Mouse (Mus musculus) lung, postnatal 25 days (tissue): ENCODE measurements around the gene Brd4.

ENCODE experiments used
- DNase-seq: peaks from one replicate; pipeline ENCODE4 v3.0.0; 2022; ENCODE audit warnings: low spot score

Gene Brd4

DNA sequence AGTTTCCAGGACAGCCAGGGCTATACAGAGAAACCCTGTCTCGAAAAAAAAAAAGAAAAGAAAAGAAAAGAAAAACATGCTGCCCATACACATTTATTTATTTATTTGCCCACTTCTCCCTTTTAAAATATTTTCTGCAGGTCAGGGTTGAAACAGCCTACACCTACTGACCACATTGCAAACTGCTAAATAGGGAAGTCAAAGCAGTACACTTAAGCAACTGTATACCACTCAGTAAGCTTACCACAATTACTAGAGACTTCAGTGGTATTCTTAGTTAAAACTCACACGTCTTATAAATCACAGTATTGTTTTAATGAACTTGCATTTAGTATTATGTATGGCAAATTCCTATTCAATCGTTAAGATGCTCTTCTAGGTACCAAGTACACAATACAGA, 3.9 kb downstream of the Brd4 start:
- no peak for DNase-seq

DNA sequence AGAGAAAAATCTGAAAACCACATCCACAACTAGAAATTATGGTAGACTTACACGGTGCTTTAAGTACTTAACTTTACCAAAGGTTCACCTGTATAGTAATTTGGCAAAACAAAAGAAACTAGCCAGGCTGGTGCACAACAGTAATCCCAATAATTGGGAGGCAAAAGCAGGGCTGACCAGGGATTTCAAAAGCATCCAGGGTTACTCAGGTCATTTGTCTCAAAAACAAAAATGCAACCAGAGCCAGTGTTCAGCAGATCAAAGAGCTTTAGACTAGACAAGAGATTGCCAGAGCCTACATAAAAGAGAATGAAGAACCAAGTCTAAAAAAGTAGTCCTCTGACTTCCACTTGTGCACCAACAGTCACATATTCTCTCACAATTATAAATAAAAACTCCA, 7.3 kb downstream of the Brd4 start:
- DNase-seq, result no peak

DNA sequence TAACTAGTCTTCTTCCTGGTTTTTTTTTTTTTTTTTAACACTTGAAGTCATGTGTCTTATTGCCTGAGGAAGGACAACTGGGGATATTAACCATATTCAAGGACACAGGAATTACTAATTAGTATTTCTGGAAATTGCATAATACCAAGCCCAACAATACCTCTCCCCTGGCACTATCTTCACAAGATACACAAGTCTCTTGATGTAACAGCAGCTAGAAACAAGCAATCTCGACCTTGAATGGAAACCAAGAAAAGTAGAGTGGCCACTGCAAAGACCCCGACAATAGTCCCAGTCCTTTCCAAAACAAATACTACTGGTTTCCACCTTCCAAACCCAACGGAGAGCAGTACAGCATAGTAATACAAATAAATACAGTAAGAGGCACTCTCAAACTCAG, 9.0 kb downstream of the Brd4 start:
- DNase-seq, result no peak

DNA sequence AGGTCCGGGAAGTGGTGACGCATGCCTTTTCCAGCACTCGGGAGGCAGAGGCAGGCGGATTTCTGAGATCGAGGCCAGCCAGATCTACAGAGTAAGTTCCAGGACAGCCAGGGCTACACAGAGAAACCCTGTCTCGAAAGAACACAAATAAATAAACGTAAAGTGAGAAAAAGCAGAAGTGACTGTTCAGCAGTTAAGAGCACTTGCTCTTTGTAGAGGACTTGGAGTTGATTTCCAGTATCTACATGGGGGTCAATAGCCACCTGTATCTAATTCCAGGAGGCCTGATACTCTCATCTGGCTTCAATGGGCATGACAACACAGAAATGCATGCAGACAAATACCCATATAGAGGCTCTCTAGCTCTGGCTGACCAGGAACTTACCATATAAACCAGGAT, 15.4 kb downstream of the Brd4 start:
- no peak for DNase-seq

DNA sequence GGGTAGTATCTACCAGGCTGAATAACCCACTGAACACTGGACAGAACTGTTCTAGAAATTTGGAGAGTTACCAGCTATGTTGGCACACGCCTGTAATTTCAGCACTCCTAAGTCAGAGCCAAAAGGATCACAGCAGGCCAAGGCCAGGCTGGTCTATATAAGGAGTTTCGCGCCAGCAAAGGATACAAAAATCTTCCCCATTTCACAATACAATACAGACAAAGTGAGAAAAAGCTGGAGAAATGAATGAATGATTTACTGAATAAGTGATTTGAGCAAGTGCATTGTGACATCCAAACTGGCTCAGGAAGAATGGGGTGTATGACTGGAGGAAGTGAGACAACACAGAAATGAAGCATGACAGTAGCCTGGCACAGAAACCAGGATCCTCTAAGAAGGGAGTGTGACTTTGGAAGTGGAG, 16.0 kb downstream of the Brd4 start:
- no peak for DNase-seq

DNA sequence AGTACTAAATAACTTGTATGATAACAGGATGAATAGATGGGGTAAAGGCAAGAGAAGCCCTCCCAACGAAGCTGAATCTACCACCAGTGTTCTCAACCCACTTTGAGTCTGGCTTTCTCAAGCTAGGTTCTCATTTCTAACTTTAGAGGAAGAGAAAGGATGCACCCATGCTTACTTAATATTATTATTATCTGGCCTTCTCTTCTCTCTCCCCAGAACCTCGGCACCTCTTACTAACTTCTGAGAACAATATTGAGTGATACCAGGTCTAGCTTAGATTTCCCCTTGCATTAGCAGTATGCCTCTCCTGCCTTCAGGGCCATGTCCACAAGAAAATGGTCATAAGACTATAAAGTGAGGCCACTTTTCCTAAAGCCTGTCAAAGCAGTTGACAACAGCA, 16.4 kb downstream of the Brd4 start:
- no peak for DNase-seq

DNA sequence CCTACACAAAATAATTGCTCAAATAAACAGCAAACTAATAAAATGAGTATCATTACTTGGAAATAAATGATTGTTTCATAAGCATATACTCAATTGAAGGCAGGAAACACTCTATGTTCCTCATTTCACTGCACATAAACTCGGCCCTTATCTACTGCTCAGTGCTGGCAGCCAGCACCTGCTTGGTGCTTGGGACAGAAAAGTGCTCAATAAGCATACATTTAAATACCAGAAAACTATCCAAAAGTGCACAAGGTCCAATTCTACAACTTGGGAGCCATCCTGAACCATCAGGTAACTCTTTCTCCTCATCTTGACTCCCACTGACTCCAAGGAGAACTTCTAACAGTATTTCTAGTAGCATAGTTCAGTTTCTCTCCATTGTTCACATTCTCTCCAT, 16.9 kb downstream of the Brd4 start:
- no peak for DNase-seq

DNA sequence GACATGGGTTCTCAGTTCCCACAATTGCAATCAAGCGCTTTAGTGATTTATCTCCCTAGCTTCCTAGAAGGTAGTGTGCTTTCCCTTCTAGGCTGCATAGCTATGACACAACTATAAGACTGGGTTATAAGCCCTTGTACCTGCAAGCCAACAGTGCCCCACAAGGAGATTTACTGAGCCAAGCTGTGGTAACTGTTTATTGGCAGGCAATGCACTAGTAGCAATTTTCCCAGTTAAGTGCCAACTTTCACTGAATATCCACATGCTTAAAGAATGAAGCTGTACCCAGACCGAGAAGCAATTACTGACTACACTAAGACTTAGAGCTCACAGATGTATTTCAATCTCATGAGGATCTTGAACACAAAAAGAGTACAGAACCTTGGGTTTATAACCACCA, 20.9 kb downstream of the Brd4 start:
- no peak for DNase-seq

DNA sequence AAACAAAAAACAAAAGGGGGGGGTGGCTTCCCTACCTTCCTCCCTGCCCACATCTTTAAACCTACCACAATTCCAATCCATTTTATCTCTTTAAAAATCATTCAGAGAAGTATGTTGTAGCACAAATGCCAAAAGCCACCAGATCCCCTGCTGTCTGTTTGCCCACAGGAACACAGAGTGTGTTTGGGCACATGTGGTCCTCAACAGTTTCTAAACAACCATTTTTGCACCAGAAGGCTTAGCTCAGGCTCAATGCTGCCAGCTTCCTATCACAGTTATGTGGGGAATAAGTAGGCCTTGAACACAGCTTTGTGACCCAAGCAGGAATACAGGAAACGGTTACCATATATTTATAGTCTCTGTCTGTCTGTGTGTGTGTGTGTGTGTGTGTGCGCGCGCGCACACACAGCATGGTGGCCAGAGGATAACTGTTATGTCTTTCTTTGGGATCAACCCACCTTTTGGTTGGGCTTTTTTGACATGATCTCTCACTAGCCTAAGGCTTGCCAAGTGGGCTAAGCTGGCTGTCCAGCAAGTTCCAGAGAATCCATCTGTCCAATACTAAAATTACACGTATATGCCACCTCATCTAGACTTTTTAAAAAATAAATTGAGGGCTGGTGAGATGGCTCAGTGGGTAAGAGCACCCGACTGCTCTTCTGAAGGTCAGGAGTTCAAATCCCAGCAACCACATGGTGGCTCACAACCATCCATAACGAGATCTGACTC, 21.5 kb downstream of the Brd4 start:
- no peak for DNase-seq

DNA sequence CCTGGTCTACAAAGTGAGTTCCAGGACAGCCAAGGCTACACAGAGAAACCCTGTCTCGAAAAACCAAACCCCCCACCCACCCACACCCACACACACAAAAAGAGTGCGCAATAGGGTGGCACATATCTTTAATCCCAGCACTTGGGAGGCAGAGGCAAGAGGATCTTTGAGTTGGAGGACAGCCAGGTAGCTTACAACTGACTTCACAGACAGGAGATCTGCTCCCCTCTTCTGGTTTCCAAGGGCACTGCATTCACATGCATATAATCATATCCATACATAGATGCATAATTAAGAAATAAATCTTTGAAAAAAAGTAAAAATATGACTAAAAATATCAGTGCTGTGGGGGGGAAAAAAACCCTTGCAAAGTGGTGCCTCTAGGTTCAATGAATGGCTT, 25.7 kb downstream of the Brd4 start:
- no peak for DNase-seq

DNA sequence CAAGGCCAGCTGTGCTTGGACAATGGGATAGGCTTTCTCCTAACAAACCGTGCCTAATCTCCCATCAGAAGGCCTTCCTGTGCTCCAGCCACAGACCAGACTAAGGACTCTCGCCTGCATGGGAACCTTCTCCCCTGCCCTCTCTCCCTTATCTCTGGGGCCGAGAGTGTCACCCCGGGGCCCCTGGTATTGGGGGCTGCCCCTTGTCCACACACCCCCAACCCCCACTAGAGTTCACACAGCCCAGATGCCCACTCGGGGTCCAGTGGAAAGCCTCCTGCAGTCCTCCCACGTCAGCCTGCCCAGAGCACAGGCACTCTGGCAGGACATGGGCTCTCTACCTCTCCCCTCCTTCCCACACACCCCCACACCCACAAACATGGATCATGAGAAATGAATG, 26.6 kb downstream of the Brd4 start:
- no peak for DNase-seq

DNA sequence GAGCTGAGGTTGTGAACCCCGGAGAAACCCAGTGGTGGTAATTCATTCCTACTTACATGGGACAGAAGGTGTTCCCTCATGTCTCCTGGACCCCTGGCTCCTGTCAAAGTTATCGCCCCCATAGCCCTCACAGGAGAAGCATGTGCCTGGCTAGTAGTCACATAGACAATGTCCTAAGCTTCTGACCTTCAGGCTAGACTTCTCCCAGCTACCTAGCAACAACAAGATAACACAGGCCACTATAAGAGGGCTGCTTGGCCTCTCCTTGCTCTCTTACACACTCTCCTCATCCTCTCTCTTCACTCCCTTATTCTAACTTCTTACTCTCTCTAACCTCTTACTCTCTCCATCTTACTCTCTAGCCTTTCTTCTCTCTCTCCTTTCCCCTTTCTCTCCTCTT, 27.1 kb downstream of the Brd4 start:
- no peak for DNase-seq

DNA sequence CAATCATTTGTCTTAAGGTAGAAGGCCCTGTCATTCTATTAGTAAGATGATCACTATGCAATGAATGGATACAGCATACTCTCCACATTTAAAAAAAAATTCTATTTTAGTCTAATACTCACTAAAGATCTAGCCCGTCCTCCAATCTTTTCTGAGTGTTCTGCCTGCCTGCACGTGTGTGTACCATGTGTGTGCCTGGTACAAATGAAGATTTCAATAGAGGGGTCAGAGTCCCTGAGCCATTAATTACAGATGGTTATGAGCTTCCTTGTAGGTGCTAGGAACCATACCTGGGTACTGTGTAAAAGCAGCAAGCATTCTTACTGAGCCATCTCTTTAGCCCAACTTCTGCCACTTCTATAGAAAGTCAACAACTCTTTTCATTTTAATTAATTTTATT, 27.6 kb downstream of the Brd4 start:
- DNase-seq, result no peak

DNA sequence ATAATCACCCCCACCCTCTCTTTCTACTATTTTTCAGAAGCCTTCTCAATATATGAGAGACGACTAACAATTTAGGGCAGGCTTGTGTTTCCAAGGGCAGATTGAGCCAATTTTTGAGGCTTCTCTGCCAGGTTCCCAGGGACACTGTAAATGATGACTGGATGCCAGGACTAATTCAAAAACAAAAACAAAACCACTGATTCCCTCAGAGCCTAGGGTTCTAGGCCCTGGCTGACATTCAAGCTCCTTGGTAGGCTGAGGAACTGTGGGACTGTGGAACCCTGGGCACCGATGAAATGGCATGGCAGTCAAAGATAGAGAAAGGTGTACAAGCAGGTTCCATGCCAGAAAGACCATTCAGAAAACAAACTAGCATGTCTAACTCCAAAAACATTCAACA, 31.3 kb downstream of the Brd4 start:
- no peak for DNase-seq

DNA sequence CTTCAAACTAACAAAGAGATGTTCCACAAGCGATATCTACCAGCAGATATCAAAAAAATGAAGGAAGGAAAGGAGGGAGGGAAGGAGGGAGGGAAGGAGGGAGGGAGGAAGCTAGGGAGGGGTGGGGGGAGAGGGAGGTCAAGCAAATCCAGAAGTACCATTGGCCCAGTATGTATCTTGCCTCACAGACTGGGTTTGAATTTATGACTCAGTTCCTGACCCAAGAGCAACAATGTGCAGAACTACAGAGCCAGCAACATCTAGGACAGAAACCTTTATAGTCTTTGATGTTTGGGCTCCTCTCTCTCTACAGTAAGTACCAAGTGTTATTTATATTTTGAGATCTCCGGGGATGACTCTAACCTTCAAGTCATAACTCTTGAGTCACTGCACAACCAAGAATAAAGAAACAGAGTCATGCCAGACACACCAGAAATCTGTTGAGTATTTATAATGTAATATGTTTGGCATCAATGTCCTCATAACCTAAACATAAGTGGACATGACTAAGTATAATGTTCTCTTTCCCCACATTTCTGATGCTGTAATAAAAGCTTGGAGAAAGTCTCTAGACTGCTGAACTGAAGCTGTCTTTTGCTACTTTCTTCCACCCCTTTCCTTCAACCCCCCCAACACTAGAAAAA, 32.6 kb downstream of the Brd4 start:
- no peak for DNase-seq

DNA sequence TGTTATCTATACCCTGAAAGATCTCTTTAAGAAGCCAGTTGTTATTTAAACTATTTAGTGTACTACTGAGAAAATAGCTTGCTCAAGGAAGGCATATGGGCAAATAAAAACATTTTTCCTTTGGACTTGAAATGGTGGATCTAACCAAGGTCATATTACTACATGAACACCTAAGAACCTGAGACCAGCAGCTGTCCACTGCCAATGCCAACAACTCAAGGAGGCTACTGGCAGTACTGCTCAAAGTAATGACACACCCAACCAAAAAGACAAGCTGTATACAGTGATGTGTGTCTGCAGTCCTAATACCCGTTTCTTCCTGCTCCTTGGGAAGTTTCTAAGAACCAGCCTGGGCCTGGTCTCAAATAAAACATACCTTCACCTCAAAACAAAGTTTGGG, 34.5 kb downstream of the Brd4 start:
- DNase-seq, result no peak

DNA sequence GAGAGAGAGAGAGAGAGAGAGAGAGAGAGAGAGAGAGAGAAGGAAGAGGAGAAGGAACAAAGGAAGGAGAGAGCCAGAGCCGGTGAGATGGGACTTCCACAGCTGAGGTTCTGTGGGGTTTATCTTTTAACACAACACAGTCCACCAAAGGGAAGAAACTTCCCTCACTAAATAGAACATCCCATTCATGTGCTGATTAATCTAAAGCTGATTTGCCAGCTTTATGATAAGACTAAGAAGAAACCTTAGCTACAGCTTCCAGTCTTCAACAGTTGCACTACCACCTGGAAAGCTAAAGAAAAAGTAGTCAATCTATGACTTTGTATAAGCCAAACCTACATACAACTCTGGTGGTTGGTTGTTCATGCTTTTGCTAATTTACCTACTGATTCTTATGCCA, 36.3 kb downstream of the Brd4 start:
- no peak for DNase-seq

DNA sequence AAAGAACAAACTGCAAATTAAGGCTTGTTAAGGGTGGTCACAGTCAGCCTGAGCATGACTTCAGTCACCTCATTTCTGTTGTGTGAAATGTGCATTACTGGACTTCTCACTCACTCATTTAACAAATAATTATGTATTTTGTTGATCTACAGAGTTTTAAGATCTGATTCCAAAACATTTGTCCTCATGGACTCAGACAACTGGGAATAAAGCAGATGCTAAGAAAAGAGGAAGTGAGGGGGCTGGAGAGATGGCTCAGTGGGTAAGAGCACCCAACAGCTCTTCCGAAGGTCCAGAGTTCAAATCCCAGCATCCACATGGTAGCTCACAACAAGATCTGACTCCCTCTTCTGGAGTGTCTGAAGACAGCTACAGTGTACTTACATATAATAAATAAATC, 36.9 kb downstream of the Brd4 start:
- no peak for DNase-seq

DNA sequence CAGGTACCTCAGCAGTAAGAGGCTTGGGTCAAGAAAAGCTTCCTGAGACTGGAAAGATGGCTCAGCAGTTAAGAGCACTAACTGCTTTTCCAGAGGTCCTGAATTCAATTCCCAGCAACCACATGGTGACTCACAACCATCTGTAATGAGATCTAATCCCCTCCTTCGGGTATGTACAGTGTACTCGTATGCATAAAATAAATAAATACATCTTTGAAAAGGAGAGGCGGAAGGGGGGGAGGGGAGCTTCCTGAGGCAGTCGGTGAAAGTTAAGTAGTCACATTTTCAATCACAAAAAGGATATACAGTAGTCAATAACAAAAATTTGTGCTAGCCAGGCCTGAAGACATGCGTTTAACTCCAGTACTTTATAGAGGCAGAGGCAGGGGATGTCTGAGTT, 38.4 kb downstream of the Brd4 start:
- no peak for DNase-seq

DNA sequence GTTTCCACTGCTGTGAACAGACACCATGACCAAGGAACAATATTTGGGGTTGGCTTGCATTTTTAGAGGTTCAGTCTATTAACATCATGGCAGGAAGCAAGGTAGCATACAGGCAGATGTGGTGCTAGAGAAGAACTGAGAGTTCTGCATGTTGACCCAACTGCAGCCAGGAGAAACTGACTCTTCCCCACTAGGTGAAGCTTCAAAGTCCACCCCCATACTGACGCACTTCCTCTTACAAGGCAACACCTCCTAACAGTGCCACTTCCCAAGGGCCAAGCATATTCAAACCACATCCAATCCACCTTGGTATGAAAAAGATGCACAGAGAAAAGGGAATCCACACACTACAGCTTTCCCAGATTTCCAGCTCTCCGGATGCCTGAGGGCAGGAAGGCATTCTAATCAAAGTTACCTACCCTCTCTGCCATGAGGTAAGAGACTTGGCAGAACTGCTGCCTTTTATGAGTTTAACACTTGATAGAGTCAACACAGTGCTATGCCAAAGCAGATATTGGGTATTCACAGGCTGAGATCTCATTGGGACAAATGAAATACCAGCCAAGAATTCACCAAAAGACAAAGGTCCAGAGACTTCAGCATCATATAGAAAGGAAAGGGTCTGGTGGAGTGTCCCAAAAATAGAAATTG, 43.5 kb downstream of the Brd4 start:
- peak; percentile 21 for DNase-seq

DNA sequence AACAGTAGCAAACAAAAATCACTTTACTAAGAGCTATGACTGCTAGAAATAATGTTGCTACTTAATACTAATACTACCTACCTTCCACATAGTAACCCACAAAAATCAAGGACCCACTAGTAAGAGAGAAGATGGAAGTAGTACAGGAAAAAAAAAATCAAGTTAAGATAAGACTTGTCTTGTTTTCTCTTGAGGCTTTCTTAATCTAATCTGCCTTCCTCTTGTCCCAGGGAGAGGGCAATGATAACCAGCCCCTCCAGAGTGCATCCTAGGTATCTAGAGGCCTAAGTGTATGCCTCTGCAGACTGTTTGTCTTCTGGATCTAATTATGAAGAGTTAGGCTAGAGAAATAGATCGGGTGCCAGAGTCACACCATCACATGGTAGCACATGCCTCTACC, 45.9 kb downstream of the Brd4 start:
- DNase-seq, result no peak

DNA sequence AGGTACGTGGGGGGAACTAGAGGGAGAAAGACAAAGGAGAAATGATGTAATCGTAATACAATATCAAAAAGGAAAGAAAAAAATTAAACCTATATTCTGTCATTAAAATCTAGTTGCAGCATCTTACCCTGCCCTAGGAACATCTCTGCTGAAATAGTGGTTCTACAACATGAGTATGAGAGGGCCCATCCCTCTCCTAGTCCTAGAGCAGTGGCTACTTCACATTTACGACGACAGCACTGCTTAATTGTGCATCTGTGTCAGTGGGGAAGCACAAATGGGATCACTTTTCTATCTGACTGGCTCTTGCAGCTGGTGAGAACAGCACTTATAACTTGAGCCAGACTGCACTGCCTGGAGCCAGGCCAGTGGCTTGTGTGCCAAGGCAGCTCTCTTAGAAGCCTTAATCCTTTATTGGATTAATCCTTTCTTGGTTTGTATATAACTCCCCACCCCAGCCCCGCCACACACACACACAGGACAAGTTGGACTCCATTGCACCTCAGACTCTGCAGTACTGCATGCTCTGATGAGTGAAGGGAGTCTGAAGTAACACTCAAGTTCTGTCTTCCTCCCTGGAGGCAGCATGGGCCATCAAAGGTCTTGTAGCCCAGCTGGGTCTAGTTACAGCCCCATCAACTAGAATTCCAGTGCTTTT, 48.9 kb downstream of the Brd4 start:
- DNase-seq, result peak; percentile 30

DNA sequence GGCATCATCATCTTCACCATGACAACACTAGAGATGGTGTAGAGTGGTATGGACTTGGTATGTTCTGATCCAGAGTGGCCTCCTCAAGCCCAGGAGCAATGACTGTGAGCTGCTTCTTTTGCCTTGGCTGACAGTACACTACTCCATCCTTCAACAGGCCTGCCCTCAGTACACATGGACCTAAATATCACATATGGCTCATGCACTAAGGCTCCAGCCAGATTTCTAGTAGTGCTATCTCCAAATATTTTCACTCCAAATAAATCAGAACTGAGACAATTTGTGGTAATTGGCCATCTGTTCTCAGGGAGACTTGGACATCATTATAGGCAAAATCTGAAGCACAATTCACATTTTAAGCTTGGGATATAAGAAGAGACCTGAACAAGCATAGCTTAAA, 51.3 kb downstream of the Brd4 start:
- no peak for DNase-seq
